Mouse (Mus musculus) midbrain, embryonic 14.5 days (tissue): ENCODE results near the gene Arid1a. TPM values are rescaled to one million over a fixed set of nuclear protein-coding genes. Genes with fewer than 3 reads are reported as not detected.

Experiments used
- ATAC-seq: fragments of 200-750 bp; cut with Nextera tagmentation; 2 replicates; pipeline ENCODE4 v1.8.0; 2017; ENCODE audit warnings: moderate number of reproducible peaks, moderate library complexity; ENCODE audit not compliant: low FRiP score, low TSS enrichment
- DNase-seq: peaks from one replicate; pipeline ENCODE4 v3.0.0-alpha.2; 2015
- H3K27ac ChIP-seq: fragments of 300-500 bp; sonication (generic); replicated peaks from 2 replicates; pipeline ENCODE4 v1.5.1; 2014; ENCODE audit warnings: mild to moderate bottlenecking, low read depth, low read length, moderate library complexity
- H3K27me3 ChIP-seq: fragments of 300-500 bp; sonication (generic); 2 replicates; pipeline ENCODE4 v1.6.1; 2014; ENCODE audit warnings: low read length, control low read depth, mixed read lengths; ENCODE audit not compliant: control insufficient read depth, insufficient read depth
- H3K36me3 ChIP-seq: fragments of 300-500 bp; sonication (generic); 2 replicates; pipeline ENCODE4 v1.6.1; 2014; ENCODE audit warnings: low read length, control low read depth; ENCODE audit not compliant: control insufficient read depth, insufficient read depth
- H3K4me1 ChIP-seq: fragments of 300-500 bp; sonication (generic); 2 replicates; pipeline ENCODE4 v1.6.1; 2014; ENCODE audit warnings: mild to moderate bottlenecking, antibody characterized with exemption, low read length, control low read depth; ENCODE audit not compliant: control insufficient read depth, insufficient read depth
- H3K4me2 ChIP-seq: fragments of 300-500 bp; sonication (generic); 2 replicates; pipeline ENCODE4 v1.6.1; 2014; ENCODE audit warnings: mild to moderate bottlenecking, low read length, moderate library complexity
- H3K4me3 ChIP-seq: fragments of 300-500 bp; sonication (generic); replicated peaks from 2 replicates; pipeline ENCODE4 v1.5.1; 2014; ENCODE audit warnings: low read depth, low read length
- H3K9ac ChIP-seq: fragments of 300-500 bp; sonication (generic); replicated peaks from 2 replicates; pipeline ENCODE4 v1.6.1; 2014; ENCODE audit warnings: mild to moderate bottlenecking, low read length, moderate library complexity
- H3K9me3 ChIP-seq: fragments of 300-500 bp; sonication (generic); 2 replicates; pipeline ENCODE4 v1.6.1; 2016; ENCODE audit warnings: low read length, control low read depth, mixed read lengths; ENCODE audit not compliant: control insufficient read depth
- WGBS: fragments of 180-500 bp; shearing (Covaris S2); extraction: QIAGEN DNeasy Blood & Tissue Kit; methylation state at CpG from one replicate; pipeline ENCODE4 v1.1.7; 2014; 5-methylcytosine and 5-hydroxymethylcytosine counted together
- polyA plus RNA-seq: library from polyadenylated mRNA; unstranded; fragments of >200 nt; fragmentation: Nextera tagmentation; extraction: Ambion mirVana; gene quantifications from 2 replicates; pipeline ENCODE4 v1.2.1, GENCODE M21; 2014

Gene Arid1a
- polyA plus RNA-seq, 1 experiment from 2014 or later: 46.7 TPM

GRCm38 (mm10) chr4:133711307-133712076 is 45.1 kb downstream of the Arid1a start:
- no peaks in the 10 kb centered on the region for H3K27me3 ChIP-seq
- H3K4me1 ChIP-seq: no peaks in the 10 kb centered on the region
- no peak overlapping the region for H3K9ac ChIP-seq
- DNase-seq (no peak), ATAC-seq (no peak)
- H3K9me3 ChIP-seq: no peaks in the 10 kb centered on the region
- no peak overlapping the region for H3K4me2 ChIP-seq
- H3K4me3 ChIP-seq: no peak overlapping the region
- peaks cover 54% of the 10 kb centered on the region for H3K36me3 ChIP-seq
- no peak overlapping the region for H3K27ac ChIP-seq
- 78% methylated on average over 6 of the region's 6 CpGs for WGBS

- WGBS: 13% methylated on average over 2 of the region's 2 CpGs
- no peaks in the 10 kb centered on the region for H3K9me3 ChIP-seq
- DNase-seq (no peak), ATAC-seq (no peak)
- no peaks in the 10 kb centered on the region for H3K4me1 ChIP-seq
- no peak overlapping the region for H3K27ac ChIP-seq
- peaks cover 41% of the 10 kb centered on the region for H3K36me3 ChIP-seq
- H3K4me2 ChIP-seq: no peak overlapping the region
- H3K4me3 ChIP-seq: no peak overlapping the region
- H3K27me3 ChIP-seq: no peaks in the 10 kb centered on the region
- H3K9ac ChIP-seq: no peak overlapping the region
Measured at GRCm38 (mm10) chr4:133709395-133709794, 47.2 kb downstream of the Arid1a start.

- peak overlapping the region; percentile 6 for H3K27ac ChIP-seq
- H3K9me3 ChIP-seq: no peaks in the 10 kb centered on the region
- H3K4me1 ChIP-seq: no peaks in the 10 kb centered on the region
- no peak overlapping the region for H3K4me3 ChIP-seq
- DNase-seq (no peak), ATAC-seq (no peak)
- no peak overlapping the region for H3K4me2 ChIP-seq
- WGBS: 78% methylated on average over 1 of the region's 1 CpGs
- peaks cover 28% of the 10 kb centered on the region for H3K36me3 ChIP-seq
- H3K27me3 ChIP-seq: no peaks in the 10 kb centered on the region
- no peak overlapping the region for H3K9ac ChIP-seq
Measured at GRCm38 (mm10) chr4:133707464-133707863, 49.1 kb downstream of the Arid1a start.

- Histone ChIP-seq H3K4me1 (no peaks in the 10 kb centered on the region), H3K4me3 (no peak overlapping the region), H3K27ac (peak overlapping the region; percentile 6), H3K9me3 (no peaks in the 10 kb centered on the region), H3K9ac (no peak overlapping the region), H3K27me3 (no peaks in the 10 kb centered on the region), H3K4me2 (no peak overlapping the region), H3K36me3 (peaks cover 30% of the 10 kb centered on the region)
- DNase-seq (no peak), ATAC-seq (no peak)
- 91% methylated on average over 8 of the region's 8 CpGs for WGBS
Measured at GRCm38 (mm10) chr4:133706956-133707355, 49.6 kb downstream of the Arid1a start.

- H3K27ac ChIP-seq: no peak overlapping the region
- DNase-seq (no peak), ATAC-seq (no peak)
- H3K4me3 ChIP-seq: no peak overlapping the region
- H3K36me3 ChIP-seq: peaks cover 35% of the 10 kb centered on the region
- WGBS: 93% methylated on average over 4 of the region's 4 CpGs
- H3K9ac ChIP-seq: no peak overlapping the region
- no peak overlapping the region for H3K4me2 ChIP-seq
- H3K27me3 ChIP-seq: no peaks in the 10 kb centered on the region
- H3K9me3 ChIP-seq: no peaks in the 10 kb centered on the region
- 0 out of 2 replicates have a peak, but pooled peaks cover 7% of the 10 kb centered on the region for H3K4me1 ChIP-seq
Measured at GRCm38 (mm10) chr4:133705062-133705461, 51.5 kb downstream of the Arid1a start.

GRCm38 (mm10) chr4:133700905-133701368 is 55.6 kb downstream of the Arid1a start:
- H3K4me1 ChIP-seq: 0 out of 2 replicates have a peak, but pooled peaks cover 9% of the 10 kb centered on the region
- H3K27ac ChIP-seq: no peak overlapping the region
- no peak overlapping the region for H3K9ac ChIP-seq
- no peaks in the 10 kb centered on the region for H3K9me3 ChIP-seq
- no peak overlapping the region for H3K4me3 ChIP-seq
- ATAC-seq: no peak
- WGBS: 86% methylated on average over 11 of the region's 11 CpGs
- DNase-seq: peak; percentile 18
- H3K4me2 ChIP-seq: no peak overlapping the region
- H3K27me3 ChIP-seq: no peaks in the 10 kb centered on the region
- H3K36me3 ChIP-seq: peaks cover 38% of the 10 kb centered on the region

- no peak for ATAC-seq
- H3K4me3 ChIP-seq: no peak overlapping the region
- no peak overlapping the region for H3K27ac ChIP-seq
- no peaks in the 10 kb centered on the region for H3K9me3 ChIP-seq
- H3K36me3 ChIP-seq: peaks cover 72% of the 10 kb centered on the region
- 0 out of 2 replicates have a peak, but pooled peaks cover 3% of the 10 kb centered on the region for H3K4me1 ChIP-seq
- H3K4me2 ChIP-seq: no peak overlapping the region
- H3K27me3 ChIP-seq: no peaks in the 10 kb centered on the region
- 88% methylated on average over 3 of the region's 3 CpGs for WGBS
- DNase-seq: no peak
- H3K9ac ChIP-seq: no peak overlapping the region
Measured at GRCm38 (mm10) chr4:133695363-133695762, 61.2 kb downstream of the Arid1a start.

GRCm38 (mm10) chr4:133690252-133690651 is 66.3 kb downstream of the Arid1a start:
- no peak overlapping the region for H3K9ac ChIP-seq
- no peaks in the 10 kb centered on the region for H3K4me1 ChIP-seq
- H3K4me3 ChIP-seq: no peak overlapping the region
- no peaks in the 10 kb centered on the region for H3K9me3 ChIP-seq
- 0 out of 2 replicates have a peak overlapping the region, but pooled peaks have one; percentile 26 for H3K27ac ChIP-seq
- no peak overlapping the region for H3K4me2 ChIP-seq
- DNase-seq: peak; percentile 61
- ATAC-seq: no peak
- WGBS: 54% methylated on average over 5 of the region's 5 CpGs
- H3K36me3 ChIP-seq: peaks cover 100% of the 10 kb centered on the region
- no peaks in the 10 kb centered on the region for H3K27me3 ChIP-seq
